Mouse (Mus musculus): ENCODE measurements at regions not wholly inside any gene's neighbourhood (a gene's known extent, or its start where the extent isn't known, plus 50 kb on each side); places are given as distances from the start of the nearest gene placed in this dataset.
A peak's percentile ranks its signal among the peaks of the same experiment; 100 is the strongest.

DNA sequence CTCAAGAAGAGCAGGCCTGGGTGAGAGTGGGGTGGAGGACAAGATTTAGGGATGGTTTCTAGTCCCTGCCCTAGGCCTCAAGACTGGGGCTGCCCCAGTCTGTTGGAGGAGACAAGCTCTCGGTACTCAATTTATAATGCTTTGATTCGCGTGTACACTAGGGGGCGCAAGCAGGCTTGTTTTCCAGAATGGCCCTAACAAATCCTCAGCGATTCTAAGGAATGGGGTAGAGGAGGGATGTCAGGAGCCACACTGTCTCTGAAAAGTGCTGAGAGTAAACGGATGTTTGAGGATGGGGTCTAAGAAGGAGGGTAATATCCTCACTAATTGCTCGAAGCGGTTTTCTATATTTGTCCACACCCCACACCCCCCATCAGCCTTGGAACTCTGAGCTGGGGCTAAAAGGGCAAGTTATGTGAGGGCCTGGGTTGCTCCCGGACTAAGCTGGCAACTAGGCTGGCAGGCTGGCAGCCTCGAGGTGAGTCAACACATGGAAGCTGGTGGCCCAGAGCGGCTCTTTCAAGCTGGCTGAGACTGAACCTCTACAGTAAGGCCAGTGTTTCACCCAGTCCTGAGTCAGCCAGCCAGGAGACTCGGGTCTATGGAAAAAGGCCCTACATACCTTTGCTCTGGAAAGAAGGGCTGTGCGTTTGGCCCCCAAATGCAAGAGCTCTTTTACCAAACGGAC is 176.7 kb downstream of the Ttc8 start:
- DNase-seq (ENCODE audit: low spot score), result peak; percentile 97

DNA sequence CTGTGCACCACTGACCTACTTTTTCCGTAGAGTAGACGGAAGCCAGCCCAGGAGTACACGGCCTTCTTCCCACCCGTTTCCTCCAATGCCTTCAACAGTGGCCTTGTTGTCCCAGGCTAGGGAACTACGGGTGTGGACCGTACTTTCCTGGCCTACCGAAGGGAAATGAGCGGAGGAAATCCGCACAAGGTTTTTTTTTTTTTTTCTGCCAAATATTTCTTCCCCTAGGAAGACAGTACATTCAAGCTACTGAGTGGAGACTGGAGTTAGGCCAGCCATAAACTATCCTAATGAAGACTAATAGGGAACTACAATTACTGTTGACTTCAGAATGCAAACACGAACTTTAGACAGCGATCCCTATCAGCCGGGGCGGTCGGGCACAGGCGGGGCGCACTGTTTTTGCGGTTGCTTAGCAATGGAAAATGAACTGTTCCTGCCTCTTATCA is 177.3 kb downstream of the Ttc8 start:
- DNase-seq (ENCODE audit: low spot score), result no peak

DNA sequence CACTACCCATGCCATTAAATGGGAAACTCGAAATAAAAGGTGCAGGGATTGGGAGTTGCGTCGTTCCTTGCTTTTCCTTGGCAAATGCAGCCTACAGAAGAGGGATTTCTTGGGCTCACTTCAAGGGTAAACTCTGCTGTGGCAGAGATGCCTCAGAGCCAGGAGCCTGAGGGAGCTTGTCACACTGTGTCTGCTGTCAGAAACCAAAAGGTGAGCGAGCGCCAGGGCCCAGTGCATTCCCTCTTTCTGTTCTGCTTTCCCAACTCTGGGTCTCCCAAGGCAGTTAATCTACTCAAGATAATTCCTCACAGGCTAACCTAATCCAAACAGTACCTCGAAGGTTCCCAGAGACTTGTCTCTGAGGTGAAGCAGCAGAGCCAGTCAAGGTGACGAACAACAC is 179.5 kb downstream of the Ttc8 start:
- no peak for DNase-seq (ENCODE audit: low spot score)

DNA sequence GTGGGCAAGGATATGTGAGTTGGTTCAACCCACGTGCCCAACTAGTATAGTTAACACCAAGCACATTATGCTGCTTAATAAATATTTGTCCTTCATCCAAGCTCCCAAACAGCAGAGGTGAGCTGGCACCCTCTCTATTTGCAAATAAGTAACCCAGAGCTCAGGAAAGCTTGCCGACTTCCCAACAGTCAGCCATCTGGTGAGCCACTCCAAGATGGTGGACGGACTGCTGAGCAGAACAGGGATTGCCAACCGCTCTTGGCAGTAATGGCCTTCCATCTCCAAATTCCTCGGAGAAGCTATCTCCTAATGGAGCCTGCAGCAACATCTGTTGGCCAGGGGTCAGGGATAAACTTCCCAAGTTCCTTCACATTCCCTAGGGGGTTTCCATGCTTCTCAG is 188.2 kb downstream of the Ttc8 start:
- DNase-seq (ENCODE audit: low spot score), result no peak

DNA sequence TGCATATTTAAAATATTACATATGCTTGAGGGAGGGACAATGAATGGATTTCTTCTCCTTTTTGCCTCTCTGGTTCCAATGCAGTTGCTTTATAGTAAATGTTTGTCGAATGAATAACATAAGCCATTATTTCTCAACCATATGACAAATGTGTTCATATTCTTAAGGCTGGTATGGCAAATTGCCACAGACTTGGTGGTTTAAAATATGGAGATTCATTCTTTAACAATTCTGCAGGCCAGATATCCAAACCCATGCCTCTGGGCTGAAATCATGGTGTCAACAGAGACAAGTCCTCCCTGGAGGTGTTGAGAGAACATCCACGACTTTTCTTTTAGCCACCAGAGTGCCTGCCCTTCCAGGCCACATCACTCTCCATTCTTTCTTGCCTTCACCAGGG is 193.4 kb downstream of the Ttc8 start:
- no peak for DNase-seq (ENCODE audit: low spot score)

DNA sequence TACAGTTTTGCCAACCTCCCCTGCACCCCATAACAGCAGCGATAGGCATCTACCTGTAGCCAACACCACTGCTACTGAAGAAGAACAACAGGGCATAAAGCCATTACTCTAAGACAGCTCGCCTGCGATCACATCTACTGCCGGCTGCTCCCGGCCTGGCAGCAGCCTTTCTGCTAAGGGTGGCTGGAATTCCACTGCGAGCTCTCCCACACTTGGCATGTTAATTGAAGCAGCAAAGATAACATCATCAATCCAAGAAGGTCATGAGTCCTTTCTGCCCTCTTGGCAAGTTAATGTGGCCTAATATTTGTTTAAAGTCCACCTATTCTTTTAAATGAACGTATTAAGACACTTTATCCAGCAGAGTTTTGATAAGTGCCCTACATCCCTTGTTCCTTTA is 196.1 kb downstream of the Ttc8 start:
- no peak for DNase-seq (ENCODE audit: low spot score)

DNA sequence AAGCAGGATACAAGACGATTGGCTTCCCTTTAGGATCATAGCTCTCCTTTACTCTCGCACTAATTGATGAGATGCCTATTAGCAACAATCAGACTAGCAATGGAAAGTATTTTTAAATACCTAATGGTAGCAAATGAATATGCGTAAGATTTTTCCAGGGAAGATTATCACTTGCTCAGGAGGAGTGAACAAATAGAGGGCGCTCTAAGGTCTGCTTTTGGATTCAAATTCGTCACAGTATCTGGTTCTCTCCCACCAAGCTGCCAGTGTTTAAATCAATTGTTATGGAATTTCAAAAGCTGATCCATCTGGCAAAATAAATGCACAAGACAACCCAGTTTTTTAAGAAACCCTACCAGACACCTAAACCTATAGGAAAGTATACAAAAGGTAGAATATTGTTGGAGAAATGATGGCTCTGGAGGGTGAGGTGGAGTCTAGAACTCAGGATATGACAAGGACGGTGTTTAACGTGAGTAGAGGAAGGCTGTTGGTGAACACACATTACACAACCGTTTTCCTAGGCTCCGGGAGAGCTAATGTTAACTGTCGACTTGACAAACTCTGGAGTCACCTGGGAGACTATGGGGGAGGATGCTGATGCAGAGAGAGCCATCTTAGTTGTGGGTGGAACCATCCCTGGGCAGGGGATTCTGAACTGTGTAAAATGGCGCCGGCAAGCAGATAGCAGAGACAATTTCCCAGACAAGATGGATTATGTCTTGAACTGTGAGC is 198.2 kb downstream of the Ttc8 start:
- peak; percentile 27 for DNase-seq (ENCODE audit: low spot score)

DNA sequence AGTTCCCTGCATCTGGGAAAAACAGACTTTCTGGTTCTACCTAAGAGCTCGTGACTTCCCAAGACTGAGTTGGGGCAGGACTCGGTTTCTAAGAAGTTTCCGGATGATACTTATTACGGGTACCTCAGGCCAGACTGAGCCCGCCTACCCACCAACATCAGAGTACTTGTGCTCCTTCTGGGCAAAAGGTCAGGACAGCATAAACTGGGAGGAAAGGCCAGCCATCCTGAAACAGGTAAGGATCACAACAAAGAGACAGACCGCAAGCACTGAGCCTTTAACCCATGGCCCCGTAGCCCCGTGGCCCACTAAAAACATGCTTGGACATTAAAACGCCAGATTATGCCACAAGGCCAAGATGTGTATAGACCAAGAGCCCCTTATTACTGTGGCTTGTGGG is 199.6 kb downstream of the Ttc8 start:
- DNase-seq (ENCODE audit: low spot score), result no peak

- no peak for DNase-seq (ENCODE audit: low spot score)
Measured at GRCm38 (mm10) chr12:99123611-99124495, 203.5 kb downstream of the Ttc8 start.

DNA sequence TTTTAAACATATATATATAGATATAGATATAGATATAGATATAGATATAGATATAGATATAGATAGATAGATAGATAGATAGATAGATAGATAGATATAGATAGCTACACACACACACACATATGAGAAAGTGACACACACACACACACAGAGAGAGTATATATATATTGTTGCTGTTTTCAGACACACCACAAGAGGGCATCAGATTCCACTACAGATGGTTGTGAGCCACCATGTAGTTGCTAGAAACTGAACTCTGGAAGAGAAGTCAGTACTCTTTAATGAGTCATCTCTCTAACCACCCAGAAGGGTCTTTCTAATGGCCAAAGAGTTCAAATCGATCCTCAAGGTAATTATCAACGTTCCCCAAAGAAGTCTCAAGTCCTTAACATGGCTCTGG is 205.8 kb downstream of the Ttc8 start:
- no peak for DNase-seq (ENCODE audit: low spot score)
